In genomic region chr11:118354636-118355191, GRCm38 (mm10) we compare ENCODE assay signal across 8 mouse cellular contexts. TPM values are rescaled to one million over a fixed set of nuclear protein-coding genes. Genes with fewer than 3 reads are reported as not detected.
DNase-seq lines count a peak whose midpoint lies in the region; ATAC-seq and TF ChIP-seq lines count a peak whose summit lies in the region.

No protein-coding gene starts in this region.

- H3K4me2 ChIP-seq in kidney, embryonic 16.5 days (replicated peaks; ENCODE audit: low read depth, low read length), result peak overlapping the region; percentile 66

- H3K27me3 ChIP-seq in kidney, embryonic 16.5 days (ENCODE audit: insufficient read depth, low read length), result no peaks in the 10 kb centered on the region
- no peaks in the 10 kb centered on the region for H3K27me3 ChIP-seq in ES-Bruce4 (ENCODE audit: control insufficient read depth, insufficient read depth, low read length, poor library complexity, severe bottlenecking)
- no peaks in the 10 kb centered on the region; the same call in 1 of the 2 replicates for H3K27me3 ChIP-seq in heart, embryonic 10.5 days (ENCODE audit: insufficient read depth, poor library complexity, severe bottlenecking)
- peaks cover 23% of the 10 kb centered on the region; the same call in 1 of the 2 replicates for H3K27me3 ChIP-seq in midbrain, embryonic 10.5 days (ENCODE audit: low read depth, poor library complexity, severe bottlenecking)

- no peak for TF ChIP-seq CTCF in ES-Bruce4 (IDR thresholded peaks at IDR 0.05; ENCODE audit: low read depth, low read length)

- no peak for TF ChIP-seq POLR2A in ES-Bruce4 (IDR thresholded peaks at IDR 0.05; ENCODE audit: insufficient read depth, low read length)

- no peak for TF ChIP-seq EP300 in ES-Bruce4 (IDR thresholded peaks at IDR 0.05; ENCODE audit: insufficient read depth, low read depth, low read length)

- no peak for DNase-seq in kidney, adult 11 months
- peak; percentile 27 to 38 for DNase-seq in cerebellum, postnatal 36 days
- no peak for DNase-seq in heart, embryonic 10.5 days (ENCODE audit: low spot score)
- DNase-seq in kidney, postnatal 4 days, result peak; percentile 59 to 72
- DNase-seq in midbrain, embryonic 10.5 days (ENCODE audit: low spot score), result no peak
- DNase-seq in retina, postnatal 1 day, result no peak

- H3K9ac ChIP-seq in kidney, embryonic 16.5 days (replicated peaks; ENCODE audit: low read length), result peak overlapping the region; percentile 91
- peak overlapping the region; percentile 61 for H3K9ac ChIP-seq in ES-Bruce4 (ENCODE audit: low read depth, poor library complexity, severe bottlenecking)

- no peak; the same call in 1 of the 2 replicates for ATAC-seq in kidney, embryonic 16.5 days (ENCODE audit: low FRiP score, low TSS enrichment)

- peaks cover 30% of the 10 kb centered on the region for H3K4me1 ChIP-seq in kidney, embryonic 16.5 days (ENCODE audit: insufficient read depth, low read length)
- H3K4me1 ChIP-seq in ES-Bruce4 (ENCODE audit: control insufficient read depth, insufficient read depth, low read length), result no peaks in the 10 kb centered on the region
- H3K4me1 ChIP-seq in heart, embryonic 10.5 days, result peaks cover 38% of the 10 kb centered on the region
- peaks cover 32% of the 10 kb centered on the region for H3K4me1 ChIP-seq in midbrain, embryonic 10.5 days

- no peaks in the 10 kb centered on the region for H3K9me3 ChIP-seq in kidney, embryonic 16.5 days (ENCODE audit: low read length)
- no peaks in the 10 kb centered on the region for H3K9me3 ChIP-seq in ES-Bruce4 (replicated peaks; ENCODE audit: control insufficient read depth, insufficient read depth, low read length, poor library complexity, severe bottlenecking)
- no peaks in the 10 kb centered on the region for H3K9me3 ChIP-seq in heart, embryonic 10.5 days
- H3K9me3 ChIP-seq in midbrain, embryonic 10.5 days (replicated peaks), result no peaks in the 10 kb centered on the region

- under 1% methylated on average over 45 of the region's 47 CpGs for WGBS in kidney, embryonic 16.5 days
- under 1% methylated on average over 46 of the region's 47 CpGs for WGBS in heart, embryonic 10.5 days
- under 1% methylated on average over 45 of the region's 47 CpGs for WGBS in midbrain, embryonic 10.5 days

- H3K4me3 ChIP-seq in kidney, embryonic 16.5 days (ENCODE audit: low read length), result peak overlapping the region; percentile 72
- H3K4me3 ChIP-seq in ES-Bruce4 (ENCODE audit: low read depth, low read length), result peak overlapping the region; percentile 70
- H3K4me3 ChIP-seq in heart, embryonic 10.5 days, result peak overlapping the region; percentile 80
- peak overlapping the region; percentile 87 for H3K4me3 ChIP-seq in midbrain, embryonic 10.5 days

- peak overlapping the region; percentile 85 for H3K27ac ChIP-seq in kidney, embryonic 16.5 days (ENCODE audit: low read length)
- H3K27ac ChIP-seq in ES-Bruce4 (ENCODE audit: insufficient read depth, low read length), result no peak overlapping the region
- peak overlapping the region; percentile 96 for H3K27ac ChIP-seq in heart, embryonic 10.5 days
- H3K27ac ChIP-seq in midbrain, embryonic 10.5 days (replicated peaks), result peak overlapping the region; percentile 95

- no peaks in the 10 kb centered on the region for H3K36me3 ChIP-seq in kidney, embryonic 16.5 days (ENCODE audit: insufficient read depth, low read length)
- H3K36me3 ChIP-seq in ES-Bruce4 (ENCODE audit: control insufficient read depth, insufficient read depth, low read length, poor library complexity, severe bottlenecking), result no peaks in the 10 kb centered on the region
- H3K36me3 ChIP-seq in heart, embryonic 10.5 days, result peaks cover 12% of the 10 kb centered on the region; the same call in 1 of the 2 replicates
- 0 out of 2 replicates have a peak, but pooled peaks cover 5% of the 10 kb centered on the region for H3K36me3 ChIP-seq in midbrain, embryonic 10.5 days

RNA-seq across cellular contexts. Expression of gene Timp2, which starts 0.8 kb away (rescaled TPM):
- 84.6 TPM in 2 replicates for polyA plus RNA-seq in kidney, embryonic 16.5 days (2015; fragmentation: Nextera tagmentation; extraction: Ambion mirVana)
- polyA plus RNA-seq in ES-Bruce4 (2011; ENCODE audit: insufficient read depth, insufficient read length, low read depth, missing spikeins), result 19.4 and 23.6 TPM in 2 replicates
- polyA plus RNA-seq in heart, embryonic 10.5 days (2016; fragmentation: Nextera tagmentation; extraction: Ambion mirVana), result 37.4 and 39.2 TPM in 2 replicates
- 29.0 and 32.1 TPM in 2 replicates for polyA plus RNA-seq in midbrain, embryonic 10.5 days (2016; fragmentation: Nextera tagmentation; extraction: Ambion mirVana)

RNA-seq across cellular contexts. Expression of gene Cep295nl, which starts 12.4 kb away (rescaled TPM):
- polyA plus RNA-seq in kidney, embryonic 16.5 days (2015; fragmentation: Nextera tagmentation; extraction: Ambion mirVana), result 0.37 and 0.39 TPM in 2 replicates
- polyA plus RNA-seq in ES-Bruce4 (2011; ENCODE audit: insufficient read depth, insufficient read length, low read depth, missing spikeins), result 0.41 and 0.64 TPM in 2 replicates
- polyA plus RNA-seq in heart, embryonic 10.5 days (2016; fragmentation: Nextera tagmentation; extraction: Ambion mirVana), result 0.20 and 0.38 TPM in 2 replicates
- polyA plus RNA-seq in midbrain, embryonic 10.5 days (2016; fragmentation: Nextera tagmentation; extraction: Ambion mirVana), result 0.06 and 0.21 TPM in 2 replicates

RNA-seq across cellular contexts. Expression of gene Lgals3bp, which starts 47.2 kb away (rescaled TPM):
- 14.9 and 18.1 TPM in 2 replicates for polyA plus RNA-seq in kidney, embryonic 16.5 days (2015; fragmentation: Nextera tagmentation; extraction: Ambion mirVana)
- polyA plus RNA-seq in ES-Bruce4 (2011; ENCODE audit: insufficient read depth, insufficient read length, low read depth, missing spikeins), result 3.6 and 6.1 TPM in 2 replicates
- 5.1 and 6.2 TPM in 2 replicates for polyA plus RNA-seq in heart, embryonic 10.5 days (2016; fragmentation: Nextera tagmentation; extraction: Ambion mirVana)
- 0.68 and 1.7 TPM in 2 replicates for polyA plus RNA-seq in midbrain, embryonic 10.5 days (2016; fragmentation: Nextera tagmentation; extraction: Ambion mirVana)

Comparison
In these comparisons a context has a peak if more than half of its experiments do, and no peak if none do; other contexts are left out.
1. DNase-seq: peak in cerebellum, postnatal 36 days (2 of 2) and kidney, postnatal 4 days (2 of 2); none in kidney, adult 11 months (single experiment), heart, embryonic 10.5 days (single experiment), midbrain, embryonic 10.5 days (single experiment) and retina, postnatal 1 day (single experiment).
2. Peak in every context shown above with its lines, with median percentiles within 50 percentile points of each other: H3K4me3 ChIP-seq.